In the genomic region with DNA sequence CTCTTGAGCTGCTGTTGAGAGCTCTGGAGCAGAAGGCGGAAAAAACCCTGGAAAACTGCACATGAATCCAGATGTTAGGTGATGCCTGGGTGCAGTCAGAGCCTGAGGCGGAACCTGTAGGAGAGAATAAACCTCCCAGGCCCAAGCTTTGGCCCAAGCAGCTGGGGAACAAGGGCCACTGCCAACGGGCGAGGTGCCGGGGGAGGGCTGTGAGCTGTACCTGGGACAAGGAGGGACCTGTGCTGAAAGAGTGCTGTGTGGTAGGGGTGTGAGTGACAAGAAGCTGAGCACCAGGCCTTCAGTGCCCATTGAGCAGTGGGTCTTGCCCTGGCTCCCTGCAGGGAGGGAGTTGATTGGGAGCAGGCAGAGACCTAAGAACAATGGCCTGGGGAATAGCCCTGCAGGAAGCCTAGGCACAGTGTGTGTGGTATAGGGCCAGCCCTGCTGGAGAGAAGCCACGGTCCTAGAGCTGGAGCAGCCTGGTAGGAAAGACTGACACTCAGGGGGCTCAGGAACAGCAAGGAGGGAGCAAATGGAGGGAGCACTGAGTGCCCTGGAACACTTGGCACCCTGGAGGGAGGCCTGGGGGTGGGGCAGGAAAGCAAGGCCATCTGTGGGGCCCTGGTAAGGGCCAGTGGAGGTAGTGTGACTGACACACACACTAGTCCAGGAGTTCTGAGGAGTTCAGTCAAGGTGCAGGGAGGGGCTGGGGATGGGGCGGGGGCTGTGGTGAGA, we compare ENCODE assay signal across 9 mouse cellular contexts. TPM values are rescaled to one million over a fixed set of nuclear protein-coding genes. Genes with fewer than 3 reads are reported as not detected.
DNase-seq lines count a peak whose midpoint lies in the region; ATAC-seq and TF ChIP-seq lines count a peak whose summit lies in the region.
"Had no signal": no experiment of that assay in that cellular context is flagged by ENCODE, and none has a peak within 500 bp of the region (broad histone marks: within the 10 kb centered on the region; RNA-seq: fewer than 3 reads in every experiment).

No protein-coding gene starts in this region.

- no peak for TF ChIP-seq CTCF in gastrocnemius, adult 2 months (IDR thresholded peaks at IDR 0.05)

- H3K9me3 ChIP-seq in hindbrain, embryonic 10.5 days, result no peaks in the 10 kb centered on the region
- no peaks in the 10 kb centered on the region for H3K9me3 ChIP-seq in midbrain, embryonic 11.5 days (ENCODE audit: control insufficient read depth, low read length)

- intact Hi-C loops in gastrocnemius, adult 2 months (cut with DNase I), result no loop called here
- intact Hi-C loops in gastrocnemius, postnatal 36 days (cut with DNase I), result no loop called here

- peaks cover 11% of the 10 kb centered on the region; the same call in 1 of the 2 replicates for H3K36me3 ChIP-seq in hindbrain, embryonic 10.5 days
- H3K36me3 ChIP-seq in midbrain, embryonic 11.5 days (ENCODE audit: control insufficient read depth, insufficient read depth, low read length), result no peaks in the 10 kb centered on the region

- peak overlapping the region; percentile 84 for H3K27ac ChIP-seq in gastrocnemius, adult 2 months
- H3K27ac ChIP-seq in hindbrain, embryonic 10.5 days, result peak overlapping the region; percentile 79
- H3K27ac ChIP-seq in midbrain, embryonic 11.5 days (ENCODE audit: low read depth, low read length), result no peak overlapping the region

- no peak overlapping the region for H3K4me3 ChIP-seq in gastrocnemius, adult 2 months
- no peak overlapping the region; the same call in 1 of the 2 replicates for H3K4me3 ChIP-seq in hindbrain, embryonic 10.5 days
- H3K4me3 ChIP-seq in midbrain, embryonic 11.5 days (ENCODE audit: low read depth, low read length), result no peak overlapping the region

- WGBS in hindbrain, embryonic 10.5 days, result 33% methylated on average over 7 of the region's 7 CpGs
- 42% methylated on average over 7 of the region's 7 CpGs for WGBS in midbrain, embryonic 11.5 days

- peak overlapping the region; percentile 17; the same call in 1 of the 2 replicates for H3K9ac ChIP-seq in midbrain, embryonic 11.5 days (ENCODE audit: low read length)

- no peak overlapping the region for H3K4me2 ChIP-seq in midbrain, embryonic 11.5 days

- no peaks in the 10 kb centered on the region for H3K27me3 ChIP-seq in hindbrain, embryonic 10.5 days (ENCODE audit: insufficient read depth, poor library complexity, severe bottlenecking)
- no peaks in the 10 kb centered on the region for H3K27me3 ChIP-seq in midbrain, embryonic 11.5 days (ENCODE audit: control insufficient read depth, insufficient read depth, low read length)

- peak; percentile 46 for ATAC-seq in midbrain, embryonic 11.5 days (ENCODE audit: low FRiP score)

- peak; percentile 52 for DNase-seq in gastrocnemius, adult 2 months
- DNase-seq in gastrocnemius, postnatal 36 days, result no peak
- peak; percentile 45 for DNase-seq in R1 (ENCODE audit: low read depth, low spot score)
- no peak for DNase-seq in hindbrain, embryonic 10.5 days (ENCODE audit: low spot score)
- DNase-seq in midbrain, embryonic 11.5 days (ENCODE audit: low spot score, missing footprints), result no peak
- DNase-seq in right cerebral cortex, adult 2 months (ENCODE audit: low spot score in 2 of 2), result no peak
- DNase-seq in layer of hippocampus, adult 8-10 months (ENCODE audit: low spot score in 2 of 2), result no peak
- no peak for DNase-seq in urinary bladder, postnatal 14 days (ENCODE audit: low spot score)
- DNase-seq: kidney, postnatal 4 days had no signal

- peaks cover 52% of the 10 kb centered on the region for H3K4me1 ChIP-seq in hindbrain, embryonic 10.5 days (replicated peaks)
- peaks cover 20% of the 10 kb centered on the region for H3K4me1 ChIP-seq in midbrain, embryonic 11.5 days (ENCODE audit: control insufficient read depth, insufficient read depth, low read length)

RNA-seq across cellular contexts. Expression of a gene that starts 17.3 kb away (rescaled TPM):
- total RNA-seq in gastrocnemius, adult 2 months (2021), result 10 to 100 TPM in 1 of 2 experiments, 1 to 10 TPM in 1; 8.8 to 18.7 TPM
- 10 to 100 TPM in 1 of 2 experiments, 1 to 10 TPM in 1; 6.6 to 17.8 TPM for total RNA-seq in gastrocnemius, postnatal 36 days (2021)
- 56.9 and 64.5 TPM in 2 replicates for polyA plus RNA-seq in hindbrain, embryonic 10.5 days (2016; fragmentation: Nextera tagmentation; extraction: Ambion mirVana)
- polyA plus RNA-seq in midbrain, embryonic 11.5 days (2014; fragmentation: Nextera tagmentation; extraction: Ambion mirVana), result 48.8 and 53.4 TPM in 2 replicates
- total RNA-seq in layer of hippocampus, adult 8-10 months (2022), result 10 to 100 TPM; 25.1 to 66.1 (median 45.2) TPM

RNA-seq across cellular contexts. Expression of a gene that starts 22.2 kb away (rescaled TPM):
- total RNA-seq in gastrocnemius, adult 2 months (2021), result not detected
- total RNA-seq in gastrocnemius, postnatal 36 days (2021), result not detected
- 0.12 and 0.17 TPM in 2 replicates for polyA plus RNA-seq in hindbrain, embryonic 10.5 days (2016; fragmentation: Nextera tagmentation; extraction: Ambion mirVana)
- 0.14 TPM in 1 of 2 replicates, not detected in the other for polyA plus RNA-seq in midbrain, embryonic 11.5 days (2014; fragmentation: Nextera tagmentation; extraction: Ambion mirVana)
- total RNA-seq in layer of hippocampus, adult 8-10 months (2022), result under 1 TPM in 1 of 4 experiments, not detected in 3; 0.41 TPM

RNA-seq across cellular contexts. Expression of a gene that starts 59.4 kb away (rescaled TPM):
- 1 to 10 TPM; 1.0 to 1.3 TPM for total RNA-seq in gastrocnemius, adult 2 months (2021)
- total RNA-seq in gastrocnemius, postnatal 36 days (2021), result 1 to 10 TPM; 1.9 to 2.1 TPM
- polyA plus RNA-seq in hindbrain, embryonic 10.5 days (2016; fragmentation: Nextera tagmentation; extraction: Ambion mirVana), result 27.2 and 27.6 TPM in 2 replicates
- polyA plus RNA-seq in midbrain, embryonic 11.5 days (2014; fragmentation: Nextera tagmentation; extraction: Ambion mirVana), result 34.9 and 36.5 TPM in 2 replicates
- 10 to 100 TPM; 52.0 to 66.6 (median 61.8) TPM for total RNA-seq in layer of hippocampus, adult 8-10 months (2022)

Comparison
In these comparisons a context has a peak if more than half of its experiments do, and no peak if none do; other contexts are left out.
1. DNase-seq: peak in gastrocnemius, adult 2 months (single experiment) and R1 (single experiment); none in gastrocnemius, postnatal 36 days (0 of 2), hindbrain, embryonic 10.5 days (single experiment), midbrain, embryonic 11.5 days (single experiment), right cerebral cortex, adult 2 months (0 of 2), layer of hippocampus, adult 8-10 months (0 of 2) and urinary bladder, postnatal 14 days (single experiment).
2. RNA of a gene that starts 59.4 kb away (total RNA-seq): 52.0 to 66.6 TPM in layer of hippocampus, adult 8-10 months; 1.9 to 2.1 TPM in gastrocnemius, postnatal 36 days and 1.0 to 1.3 TPM in gastrocnemius, adult 2 months; every median in the first group is over 10 times any median in the second.